Mouse (Mus musculus) lung, adult 2 months (tissue): ENCODE measurements at regions not wholly inside any gene's neighbourhood (a gene's known extent, or its start where the extent isn't known, plus 50 kb on each side); places are given as distances from the start of the nearest gene placed in this dataset.

Source experiments
- CTCF ChIP-seq: fragments of 200-500 bp; IDR thresholded peaks from 2 replicates; pipeline ENCODE4 v1.5.1; 2011; ENCODE audit warnings: mild to moderate bottlenecking, low read length, control low read depth; ENCODE audit not compliant: insufficient read depth
- POLR2A ChIP-seq: fragments of 200-500 bp; IDR thresholded peaks from 2 replicates; pipeline ENCODE4 v1.6.1; 2011; ENCODE audit warnings: low read depth, mild to moderate bottlenecking, control low read depth, low read length, borderline replicate concordance; ENCODE audit errors: extremely low read depth

GRCm38 (mm10) chr6:140192526-140192925 lies 151.3 kb upstream of the Plcz1 start:
- no peak for TF ChIP-seq POLR2A
- TF ChIP-seq CTCF = no peak
